Mouse (Mus musculus): ENCODE measurements at regions not wholly inside any gene's neighbourhood (a gene's known extent, or its start where the extent isn't known, plus 50 kb on each side); places are given as distances from the start of the nearest gene placed in this dataset.

DNA sequence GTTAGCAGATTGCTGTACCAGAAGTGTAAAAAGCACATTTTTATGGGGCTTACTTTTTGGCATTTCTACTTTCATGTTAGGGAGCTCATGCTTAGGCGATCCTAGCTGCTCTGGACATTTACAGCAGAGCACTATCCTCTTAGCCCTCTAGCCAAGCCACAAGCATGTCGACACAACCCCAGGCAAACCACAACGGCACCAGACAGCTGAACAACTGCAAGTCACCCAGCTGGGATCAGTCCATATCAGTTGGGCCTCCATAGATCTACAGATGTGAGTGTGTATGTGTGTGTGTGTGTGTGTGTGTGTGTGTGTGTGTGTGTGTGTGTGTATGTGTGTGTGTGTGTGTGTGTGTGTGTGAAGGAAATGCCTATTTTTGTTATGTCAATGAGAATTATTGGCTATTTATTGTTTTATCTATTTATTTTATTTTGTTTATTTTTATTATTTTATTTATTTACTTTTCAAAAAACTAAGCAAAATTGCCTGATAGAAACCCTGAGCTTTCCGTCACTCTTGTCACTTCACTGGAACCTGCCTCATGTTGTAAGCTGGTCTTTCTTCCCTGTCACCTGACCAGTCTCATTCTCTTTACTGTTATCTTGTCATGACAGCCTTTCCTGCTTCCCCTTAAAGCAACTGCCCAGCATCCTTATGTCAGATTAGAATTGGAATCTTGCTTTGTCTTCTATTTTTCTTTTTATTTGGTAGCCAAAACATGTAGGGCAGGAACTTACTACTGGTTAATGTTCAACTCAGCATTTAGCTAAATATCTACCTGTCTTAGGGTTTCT lies 208.2 kb downstream of the Mex3b start:
- in situ Hi-C loops (cut with MboI, MseI), result loop anchor here (25.0 kb wide), 1 partner anchor 938 kb away; no protein-coding TSS in a partner anchor

DNA sequence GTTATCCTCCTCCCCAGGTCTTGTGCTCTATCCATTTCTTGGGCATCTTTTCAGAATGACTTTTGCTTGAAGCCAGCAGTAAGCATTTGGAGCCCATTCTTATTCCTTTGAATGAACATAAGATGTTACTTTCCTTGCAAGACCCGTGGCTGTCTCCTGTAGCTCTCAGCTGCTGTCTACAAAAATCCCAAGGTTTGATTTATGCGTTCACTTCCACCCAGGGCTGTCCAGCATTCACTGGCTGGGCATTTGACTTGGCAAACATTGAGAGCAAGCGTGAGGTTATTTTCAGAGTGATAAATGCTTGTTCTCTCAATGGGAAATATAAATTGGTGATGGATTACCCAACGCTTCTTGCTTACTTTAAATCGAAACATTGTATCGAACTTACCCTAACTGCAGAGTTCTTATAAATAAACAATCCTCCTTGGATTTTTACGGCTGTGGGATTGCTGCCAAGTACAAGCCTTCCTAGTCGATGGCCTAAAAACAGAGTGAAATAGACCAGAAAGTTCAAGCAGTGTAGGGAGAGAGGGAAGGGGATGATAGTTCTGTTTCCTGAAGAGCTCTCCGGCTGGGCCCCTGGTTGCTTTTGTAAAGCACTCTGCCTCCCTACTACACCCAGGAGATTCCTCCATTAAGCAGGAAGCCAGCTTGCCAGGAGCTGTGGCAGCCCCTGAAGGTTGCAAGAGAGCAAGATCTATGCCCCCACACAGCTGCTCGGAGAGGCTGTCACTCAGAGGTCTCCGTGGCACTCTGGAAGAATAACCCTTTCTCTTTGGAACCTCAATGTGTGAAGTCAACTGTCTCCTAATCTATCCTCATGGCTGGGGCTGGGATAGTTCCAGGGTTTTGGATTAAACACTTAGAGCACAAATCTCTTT lies 210.1 kb downstream of the Mex3b start:
- in situ Hi-C loops (cut with MboI, MseI), result loop anchor here (25.0 kb wide), 1 partner anchor 940 kb away; no protein-coding TSS in a partner anchor

DNA sequence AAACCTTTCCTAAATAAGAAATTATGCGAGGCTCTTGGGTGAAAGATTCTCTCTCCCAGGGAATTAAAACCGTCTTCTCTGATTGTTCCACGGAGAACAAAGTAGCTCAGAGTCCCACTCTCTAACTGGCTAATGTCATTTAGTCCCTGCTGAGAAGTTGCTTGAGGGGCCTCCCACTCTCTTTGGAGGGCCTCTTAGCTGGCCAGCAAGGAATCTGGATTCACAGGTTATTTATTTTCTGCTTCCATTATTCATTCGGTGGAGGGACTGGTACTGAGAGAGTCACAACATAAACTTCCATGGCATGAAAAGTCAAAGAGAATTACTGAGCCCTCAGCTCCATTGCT lies 210.8 kb downstream of the Mex3b start:
- in situ Hi-C loops (cut with MboI, MseI), result loop anchor here (25.0 kb wide), 1 partner anchor 941 kb away; no protein-coding TSS in a partner anchor

DNA sequence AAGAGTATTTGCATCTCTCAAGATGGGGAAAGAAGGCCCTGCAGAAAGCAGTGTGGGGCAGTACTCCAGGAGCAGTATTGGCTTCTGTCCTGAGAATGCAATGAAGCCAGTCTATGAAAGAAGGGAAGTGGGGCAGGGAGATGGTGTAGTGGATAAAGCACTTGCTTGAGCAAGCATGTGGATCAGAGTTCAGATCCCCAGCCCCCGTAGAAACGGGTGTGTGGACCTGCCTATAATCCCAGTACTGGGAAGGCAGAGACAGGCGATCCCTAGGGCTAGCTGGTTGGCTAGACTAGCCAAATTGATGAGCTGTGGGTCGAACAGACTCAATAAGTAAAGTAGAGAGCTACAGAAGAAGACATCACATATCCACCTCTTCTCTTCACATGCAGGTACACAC lies 211.6 kb downstream of the Mex3b start:
- in situ Hi-C loops (cut with MboI, MseI), result loop anchor here (25.0 kb wide), 1 partner anchor 941 kb away; no protein-coding TSS in a partner anchor

DNA sequence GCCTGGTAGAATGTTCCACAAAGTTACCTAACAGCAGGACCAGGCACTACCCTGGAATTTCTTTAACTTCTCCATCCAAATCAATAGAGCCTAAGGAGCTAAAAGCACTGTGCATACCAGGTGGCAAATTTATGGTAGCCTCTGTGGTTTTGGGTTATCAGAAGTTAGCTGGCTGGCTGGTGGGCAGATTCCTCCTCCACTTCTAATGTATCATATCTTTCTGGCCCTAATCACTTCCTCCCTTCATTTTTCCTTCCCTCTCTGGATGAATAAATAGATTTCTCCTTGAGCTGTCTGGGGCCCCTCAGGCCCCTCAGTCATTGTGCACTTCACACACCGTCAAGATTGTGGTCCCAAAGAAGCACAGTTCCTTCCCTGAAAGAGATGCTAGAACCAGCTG lies 212.7 kb downstream of the Mex3b start:
- in situ Hi-C loops (cut with MboI, MseI), result loop anchor here (10.0 to 25.0 kb wide), 2 partner anchors 943 to 1435 kb away; no protein-coding TSS in a partner anchor

DNA sequence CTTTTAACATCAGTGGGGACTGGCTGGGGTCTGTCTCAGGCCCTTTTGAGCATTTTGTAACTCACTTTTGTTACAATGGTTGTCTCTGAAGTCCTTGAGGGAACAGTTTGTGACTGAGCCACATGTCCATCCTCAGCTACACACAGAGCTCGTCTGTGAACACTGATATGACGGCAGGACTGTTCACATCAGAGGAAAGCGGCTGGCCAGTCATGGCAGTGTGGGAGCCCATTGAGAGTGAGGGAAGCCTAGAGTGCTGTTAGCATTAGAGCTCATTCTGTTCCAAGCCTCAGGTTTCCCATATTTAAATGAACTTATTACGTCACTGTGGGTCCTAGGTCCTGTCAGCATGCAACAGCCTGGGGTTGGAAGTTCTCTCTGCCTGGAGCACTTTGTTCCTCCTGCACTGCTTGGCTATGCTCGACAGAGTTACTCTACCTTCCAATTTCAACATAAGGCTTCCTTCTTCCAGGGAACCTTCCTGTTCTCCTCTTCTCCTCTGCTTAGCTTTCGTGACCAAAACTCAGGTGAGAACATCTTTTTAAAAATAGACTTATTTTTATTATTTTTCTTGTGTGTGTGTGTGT lies 217.5 kb downstream of the Mex3b start:
- in situ Hi-C loops (cut with MboI, MseI), result loop anchor here (10.0 to 25.0 kb wide), 2 partner anchors 947 to 1440 kb away; no protein-coding TSS in a partner anchor

DNA sequence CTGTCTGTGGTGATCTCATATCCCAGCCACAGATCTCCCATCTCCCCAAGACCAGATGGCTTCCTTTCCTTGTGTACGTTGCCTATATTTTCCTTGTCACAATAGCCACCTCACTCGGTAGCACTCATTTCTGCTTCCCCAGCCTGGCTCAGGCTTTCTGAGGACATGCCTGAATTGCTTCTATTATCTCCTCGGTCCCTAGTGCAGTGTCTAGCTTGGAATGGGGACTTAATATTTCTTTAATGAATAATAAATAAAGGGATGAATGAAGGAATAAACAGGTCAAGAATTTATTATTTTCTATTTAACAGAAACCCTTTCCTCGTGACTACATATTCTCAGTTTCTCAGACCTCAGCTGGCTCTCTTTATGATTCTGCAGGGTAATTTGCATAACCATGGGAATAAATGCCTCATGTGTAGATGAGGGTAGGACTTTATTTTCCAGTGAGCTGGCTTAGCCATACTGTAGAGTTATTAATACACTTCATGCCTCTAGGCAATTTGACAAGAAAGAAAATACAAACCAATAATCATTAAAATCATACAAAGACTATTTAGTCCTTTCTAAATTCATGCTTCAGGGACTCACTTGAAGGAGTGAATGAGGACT lies 218.5 kb downstream of the Mex3b start:
- in situ Hi-C loops (cut with MboI, MseI), result loop anchor here (10.0 to 25.0 kb wide), 2 partner anchors 948 to 1441 kb away; no protein-coding TSS in a partner anchor

DNA sequence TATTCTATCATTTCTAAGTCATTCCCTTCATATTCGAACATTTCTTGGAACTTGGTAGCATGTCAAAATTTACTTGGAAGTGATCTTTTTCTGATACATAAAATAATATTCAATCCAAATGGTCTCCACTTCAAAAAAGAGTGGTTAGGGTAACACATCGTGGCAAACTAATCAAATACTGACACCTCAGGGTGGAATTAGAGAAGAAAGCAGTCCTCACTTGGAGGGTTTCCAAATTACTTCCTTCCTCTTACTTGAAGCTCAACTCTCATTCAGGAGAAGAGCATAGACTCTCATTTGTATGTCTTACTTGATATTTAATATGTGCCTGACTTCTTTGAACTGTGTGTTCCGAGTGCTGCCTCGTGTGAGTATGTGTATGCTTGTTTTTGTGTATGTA lies 220.3 kb downstream of the Mex3b start:
- in situ Hi-C loops (cut with MboI, MseI), result loop anchor here (10.0 to 25.0 kb wide), 2 partner anchors 950 to 1443 kb away; no protein-coding TSS in a partner anchor

DNA sequence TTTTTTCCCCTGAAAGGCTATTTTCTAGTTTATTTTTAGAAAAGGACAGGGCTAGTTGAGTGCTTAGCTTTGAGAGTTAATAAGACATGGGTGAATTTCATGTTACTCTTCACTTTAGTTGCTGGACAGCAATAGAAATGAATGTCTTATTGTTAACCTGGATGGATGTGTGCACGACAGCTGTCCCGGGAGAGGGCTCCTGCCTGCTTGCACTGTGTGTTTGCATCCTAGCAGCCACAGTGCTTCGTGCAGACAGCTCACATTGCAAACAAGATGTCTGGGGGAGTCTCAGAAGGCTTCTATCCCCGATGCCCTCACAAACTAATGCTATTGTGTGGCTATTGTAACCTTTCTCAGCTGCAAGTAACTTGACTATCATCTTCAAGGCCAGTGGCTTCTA lies 221.0 kb downstream of the Mex3b start:
- in situ Hi-C loops (cut with MboI, MseI), result loop anchor here (10.0 to 25.0 kb wide), 2 partner anchors 951 to 1443 kb away; no protein-coding TSS in a partner anchor

DNA sequence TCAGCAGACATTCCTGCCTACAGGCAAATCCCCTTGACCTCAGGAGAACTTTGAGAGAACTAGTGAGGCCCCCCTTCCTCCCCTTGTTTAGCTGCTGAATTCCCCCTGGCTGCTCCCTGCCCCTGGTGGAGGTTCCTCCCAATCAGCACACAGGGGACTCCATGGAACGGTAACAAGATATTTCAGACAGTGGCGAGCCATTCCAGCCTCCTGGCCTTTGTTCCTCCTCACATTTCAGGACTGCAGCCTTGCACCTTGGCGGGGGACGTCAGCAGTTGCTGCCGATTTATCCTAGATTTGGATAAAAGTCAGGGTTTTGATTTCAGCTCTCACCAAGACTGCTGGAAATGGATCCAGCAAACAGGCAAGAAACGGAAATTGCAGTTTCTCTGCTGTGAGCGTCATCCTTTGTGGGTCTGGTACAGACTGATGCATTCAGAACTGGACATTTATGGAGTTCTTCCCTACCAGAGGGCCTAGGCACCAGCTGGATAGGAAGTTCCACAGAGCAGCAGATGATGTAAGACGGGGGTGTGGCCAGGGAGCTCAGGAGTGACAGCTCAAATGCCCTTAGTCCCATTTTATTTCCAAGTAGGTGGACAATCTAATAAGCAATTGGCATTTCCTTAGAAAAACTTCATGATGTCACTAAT lies 222.3 kb downstream of the Mex3b start:
- in situ Hi-C loops (cut with MboI, MseI), result loop anchor here (10.0 to 25.0 kb wide), 2 partner anchors 952 to 1445 kb away; no protein-coding TSS in a partner anchor

DNA sequence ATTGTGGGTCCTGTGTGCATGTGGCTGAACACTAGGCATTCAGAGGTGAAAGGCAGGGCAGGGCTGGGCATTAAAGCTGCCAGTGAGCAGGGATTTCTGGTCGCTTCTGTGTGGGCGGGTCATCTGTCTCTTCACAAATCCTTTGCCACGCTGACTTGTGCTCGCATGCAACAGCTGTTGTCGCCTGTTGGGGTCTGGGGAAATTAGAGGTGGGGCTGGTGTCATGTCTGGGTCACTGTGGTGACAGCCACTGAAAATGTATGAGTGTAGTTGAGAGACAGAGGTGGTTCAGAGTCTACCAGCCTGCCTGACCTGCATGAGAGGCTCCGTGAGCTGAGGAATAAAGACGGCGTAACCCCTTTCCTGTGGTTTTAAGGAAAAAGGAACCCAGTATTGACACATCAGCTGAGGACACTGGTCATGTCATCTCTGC lies 226.8 kb downstream of the Mex3b start:
- in situ Hi-C loops (cut with MboI, MseI), result loop anchor here (25.0 kb wide), 1 partner anchor 957 kb away; no protein-coding TSS in a partner anchor

DNA sequence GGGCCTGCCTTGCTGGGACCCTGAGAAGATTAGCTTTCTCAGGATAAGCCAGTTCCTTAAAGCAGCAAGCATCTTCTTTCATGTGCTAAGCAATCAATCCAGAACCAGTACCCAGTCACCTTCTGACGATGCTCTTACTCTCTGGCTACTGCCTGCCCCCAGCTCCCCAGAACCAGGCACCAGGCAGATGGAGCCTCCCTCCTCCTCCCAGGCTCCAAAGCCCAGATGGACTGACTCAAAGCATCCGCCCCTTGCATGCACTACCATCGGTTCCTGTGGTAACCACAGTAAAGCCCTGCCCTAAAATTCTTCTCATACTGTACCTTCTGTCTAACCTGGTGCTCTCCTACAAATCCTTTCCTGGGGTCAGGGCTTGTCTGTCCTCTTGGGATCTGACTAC lies 227.8 kb downstream of the Mex3b start:
- in situ Hi-C loops (cut with MboI, MseI), result loop anchor here (25.0 kb wide), 1 partner anchor 958 kb away; no protein-coding TSS in a partner anchor

DNA sequence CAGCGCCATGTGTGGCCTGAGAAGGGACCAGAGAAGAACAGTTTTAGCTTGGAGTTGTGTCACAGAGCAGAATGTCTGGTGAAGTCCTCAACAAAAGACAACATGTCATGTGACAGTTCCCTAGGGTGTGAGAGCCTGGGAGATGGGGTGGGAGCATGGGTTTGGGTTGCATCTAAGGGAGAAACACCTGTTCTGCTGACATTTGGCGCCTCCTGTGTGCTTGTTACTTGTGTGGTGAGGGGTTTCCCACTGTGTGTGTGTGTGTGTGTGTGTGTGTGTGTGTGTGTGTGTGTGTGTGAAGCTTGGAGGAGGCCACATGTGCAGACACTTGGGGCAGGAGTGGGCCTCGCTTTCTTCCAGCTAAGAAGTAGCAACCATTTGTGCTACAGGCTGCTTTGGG lies 228.5 kb downstream of the Mex3b start:
- in situ Hi-C loops (cut with MboI, MseI), result loop anchor here (25.0 kb wide), 1 partner anchor 958 kb away; no protein-coding TSS in a partner anchor

DNA sequence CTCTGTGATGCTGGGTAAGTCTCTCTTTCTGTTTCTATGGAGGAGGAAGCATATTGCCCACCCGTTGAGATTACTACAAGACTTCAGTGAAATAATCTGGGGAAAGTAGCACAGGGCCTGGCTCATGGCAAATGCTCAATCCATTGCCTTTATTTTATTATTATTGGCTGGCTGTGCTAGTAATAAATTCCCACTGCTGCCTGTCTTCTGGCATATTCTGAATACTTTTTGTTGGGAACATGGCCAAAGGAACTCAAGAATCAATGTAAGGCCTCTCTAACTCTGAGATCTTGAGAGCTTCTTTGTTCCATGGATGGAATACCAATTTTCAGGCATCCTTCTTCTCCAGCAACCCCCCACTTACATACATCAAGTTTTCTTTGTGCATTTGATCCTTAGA lies 237.3 kb downstream of the Mex3b start:
- in situ Hi-C loops (cut with MboI, MseI), result no loop called here

DNA sequence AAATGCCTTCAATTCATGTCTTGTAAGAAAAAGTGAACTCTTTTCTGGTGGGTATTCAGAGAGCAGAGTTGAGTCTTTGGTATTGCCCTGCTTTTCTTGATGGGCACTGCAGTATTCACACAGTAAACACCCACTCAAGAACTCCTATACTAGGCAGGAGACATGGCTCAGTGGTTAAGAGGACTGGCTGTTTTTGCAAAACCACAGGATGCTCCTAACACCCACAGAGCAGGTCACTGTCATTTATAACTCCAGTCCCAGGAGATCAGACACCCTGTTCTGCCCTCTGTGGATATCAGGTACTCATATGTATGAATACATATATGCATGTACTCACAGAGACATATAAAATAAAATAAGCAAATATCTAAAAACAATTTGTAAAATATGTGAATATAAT lies 238.5 kb downstream of the Mex3b start:
- in situ Hi-C loops (cut with MboI, MseI), result no loop called here

DNA sequence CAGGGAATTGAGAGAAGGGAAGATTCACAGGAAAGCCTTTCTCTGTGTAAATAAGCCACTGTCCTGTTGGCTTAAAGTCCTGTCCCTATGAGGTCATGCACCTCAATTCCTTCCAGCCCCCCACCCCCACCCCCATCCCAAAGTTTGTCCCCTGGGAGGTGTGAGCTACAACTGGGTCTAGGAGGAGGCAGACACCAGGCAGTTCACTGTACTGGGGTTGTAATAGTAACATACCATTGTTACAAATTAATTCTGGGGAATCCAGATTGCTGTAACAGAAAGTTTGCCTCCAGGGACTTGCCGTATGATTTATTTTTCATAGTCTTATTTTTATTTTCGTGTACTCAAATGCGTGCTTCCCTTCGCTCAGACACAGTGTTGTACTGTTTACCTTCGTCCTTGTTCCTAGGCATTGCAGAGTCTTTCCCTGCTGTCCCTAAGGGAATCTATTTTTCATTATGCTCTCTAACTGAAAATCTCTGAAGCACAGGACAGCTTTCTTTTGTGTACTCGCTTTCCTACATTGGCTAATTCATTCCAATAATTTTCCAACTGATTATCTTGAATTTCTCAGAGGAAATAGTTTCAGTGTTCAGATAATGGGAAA lies 244.2 kb downstream of the Mex3b start:
- in situ Hi-C loops (cut with MboI, MseI), result loop anchor here (10.0 kb wide), 1 partner anchor 1233 kb away; no protein-coding TSS in a partner anchor

DNA sequence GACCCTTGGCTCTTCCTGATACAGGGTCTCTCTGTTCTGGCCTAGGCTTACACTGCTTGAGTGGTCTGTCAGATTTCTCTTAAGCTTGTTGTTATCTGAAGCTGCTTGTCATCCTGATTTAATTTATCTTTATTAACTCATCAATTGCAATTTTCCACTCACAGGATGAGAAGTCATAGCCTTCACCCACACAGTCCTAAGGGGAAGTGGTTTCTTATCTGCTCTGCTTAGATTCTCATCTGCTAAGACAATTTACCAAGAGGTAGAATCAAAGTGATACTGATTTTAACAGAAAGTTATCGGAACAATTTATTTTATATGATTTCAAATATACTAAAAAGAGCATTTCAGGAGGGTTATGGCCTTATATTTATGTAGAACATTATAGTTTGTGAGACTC lies 249.4 kb downstream of the Mex3b start:
- in situ Hi-C loops (cut with MboI, MseI), result loop anchor here (10.0 kb wide), 1 partner anchor 1228 kb away; no protein-coding TSS in a partner anchor

DNA sequence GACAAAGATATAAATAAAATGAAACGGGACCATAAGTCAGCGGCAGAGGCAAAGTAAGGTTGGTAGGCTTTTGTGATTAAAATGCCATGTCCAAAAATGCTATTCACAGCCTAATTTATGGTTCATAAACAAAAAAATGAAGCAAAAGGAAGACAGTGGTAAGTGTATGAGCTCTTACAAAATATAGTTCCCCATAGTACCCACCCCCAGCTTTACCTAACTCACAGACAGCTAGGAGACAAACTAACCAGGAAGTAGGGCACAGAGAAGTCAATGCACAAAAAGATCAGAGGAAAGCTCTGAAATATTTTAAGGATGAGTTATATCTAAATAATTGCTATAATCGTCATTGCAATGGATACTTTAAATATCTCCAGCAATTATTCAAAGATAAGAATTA lies 249.9 kb downstream of the Mex3b start:
- in situ Hi-C loops (cut with MboI, MseI), result loop anchor here (10.0 kb wide), 1 partner anchor 1228 kb away; no protein-coding TSS in a partner anchor

DNA sequence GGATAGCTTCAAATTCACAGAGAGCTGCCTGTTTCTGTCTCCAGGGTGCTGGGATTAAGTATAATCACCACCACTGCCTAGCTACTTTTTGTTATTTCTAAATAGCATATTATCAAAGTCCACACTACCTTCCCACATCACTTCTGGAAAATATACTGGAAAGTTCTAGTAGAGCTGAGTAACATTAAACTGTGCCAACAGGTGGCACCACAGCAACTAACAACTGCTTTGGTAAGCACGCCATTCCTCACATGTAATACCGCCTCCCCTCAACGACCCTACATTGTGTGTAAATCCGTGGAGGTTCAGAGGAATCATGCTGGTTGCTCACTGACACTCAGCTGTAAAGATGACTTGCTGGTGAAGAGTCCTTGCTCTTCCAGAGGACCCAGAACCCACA lies 259.1 kb downstream of the Mex3b start:
- in situ Hi-C loops (cut with MboI, MseI), result no loop called here

DNA sequence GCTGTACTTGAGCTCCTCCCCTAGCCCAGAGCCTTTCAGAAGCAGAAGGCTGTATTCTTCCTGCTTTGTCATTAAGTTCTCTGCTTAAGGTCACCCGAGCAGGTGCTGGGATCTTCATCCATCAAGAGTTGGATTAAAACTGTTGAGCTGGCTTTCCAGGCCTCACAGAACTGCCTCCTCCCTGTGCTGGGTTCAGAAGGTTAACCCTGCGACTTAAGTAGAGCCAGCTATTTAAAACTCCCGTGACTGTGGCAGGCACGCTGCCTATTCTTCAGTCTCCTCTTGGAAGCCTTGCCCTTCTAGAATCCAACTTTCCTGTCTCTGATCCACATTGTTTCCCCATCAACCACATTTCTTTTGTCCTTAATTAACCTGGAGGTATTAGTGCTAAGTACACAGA lies 273.1 kb downstream of the Mex3b start:
- in situ Hi-C loops (cut with MboI, MseI), result no loop called here
